Mouse (Mus musculus) adrenal gland, adult (tissue): ENCODE data around the gene Chrnb1.

Source experiments
- DNase-seq, 2 experiments: peaks; one replicate each; pipeline ENCODE4 v3.0.0; 2022 to 2023; ENCODE audit warnings: low spot score in 1 of 2; ENCODE audit not compliant: inconsistent age in 2 of 2

Chrnb1 gene

DNA sequence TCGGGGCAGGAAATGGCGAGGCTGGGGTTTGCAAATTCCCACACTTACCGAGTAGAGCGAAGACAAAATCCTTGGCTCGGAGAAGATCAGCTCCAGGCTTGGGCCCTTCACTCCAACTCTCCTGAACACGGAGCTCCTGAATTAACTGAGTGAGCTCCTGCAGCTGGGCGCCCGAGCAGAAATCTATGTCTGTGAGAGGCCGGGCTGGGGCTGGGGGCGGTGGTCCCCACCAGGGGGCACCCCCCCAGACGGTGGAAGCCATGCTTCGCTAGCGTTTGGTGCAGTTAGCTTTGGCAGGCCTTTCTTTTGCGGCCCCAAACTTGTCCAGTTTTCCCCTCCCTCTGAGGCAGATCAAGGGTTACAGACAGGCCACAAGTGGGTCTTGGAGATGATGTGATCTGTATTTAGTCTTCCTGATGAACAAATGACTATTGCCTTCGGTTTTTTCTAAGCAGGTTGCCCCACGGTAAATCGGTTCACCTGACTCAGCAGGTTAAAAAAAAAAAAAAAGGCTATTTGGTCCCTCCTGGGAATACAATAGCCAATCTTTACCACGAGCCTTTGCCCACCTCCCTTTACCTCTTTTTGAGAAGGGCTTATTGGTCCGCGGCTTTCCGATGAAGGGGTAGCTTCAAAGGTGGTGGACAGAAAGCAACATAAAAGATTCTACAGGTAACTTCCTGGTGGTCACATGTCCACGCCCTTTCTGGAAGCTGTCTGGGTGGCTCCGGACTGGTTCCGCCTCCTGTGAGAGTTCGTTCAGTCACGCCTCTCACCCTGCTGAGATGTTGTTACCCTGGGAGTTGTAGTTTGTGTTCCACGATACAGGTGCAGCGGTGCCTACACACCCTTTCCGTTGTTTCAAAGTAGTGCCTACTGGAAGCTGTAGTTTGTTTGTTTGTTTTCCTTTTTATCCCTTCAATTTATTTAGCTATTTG, 9.5 kb upstream of the Chrnb1 start, which contains the start of gene Tmem102:
TSS of gene Tmem102 (minus strand) at position 653 of the 938 bp plus-strand sequence.
- no peak for DNase-seq

- DNase-seq, result peak; percentile 63 to 68
These were observed 8.9 kb upstream of the Chrnb1 start for GRCm38 (mm10) chr11:69804652-69804940.

GRCm38 (mm10) chr11:69803786-69804651, 8.3 kb upstream of the Chrnb1 start:
- DNase-seq, result peak; percentile 89 to 93

DNA sequence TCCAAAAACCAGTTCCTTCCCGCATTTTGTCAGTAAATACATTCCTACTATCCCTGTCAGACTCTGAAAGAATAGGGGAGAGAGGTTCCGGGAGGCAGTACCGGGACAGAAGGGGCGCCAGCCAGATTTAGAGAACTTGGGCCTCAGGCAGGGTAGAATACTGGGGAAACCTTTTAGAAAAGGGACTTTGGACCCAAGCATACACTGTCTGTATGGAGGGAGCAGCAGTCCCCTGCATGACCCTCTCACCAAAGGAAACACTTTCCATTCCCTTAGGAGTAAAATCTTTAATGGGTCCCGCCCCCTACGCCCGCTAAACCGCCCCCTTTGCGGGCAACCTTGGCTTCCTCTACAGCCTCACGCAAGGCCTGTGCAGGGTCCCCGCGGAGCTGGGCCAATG, 7.6 kb upstream of the Chrnb1 start:
- DNase-seq, result no peak

DNA sequence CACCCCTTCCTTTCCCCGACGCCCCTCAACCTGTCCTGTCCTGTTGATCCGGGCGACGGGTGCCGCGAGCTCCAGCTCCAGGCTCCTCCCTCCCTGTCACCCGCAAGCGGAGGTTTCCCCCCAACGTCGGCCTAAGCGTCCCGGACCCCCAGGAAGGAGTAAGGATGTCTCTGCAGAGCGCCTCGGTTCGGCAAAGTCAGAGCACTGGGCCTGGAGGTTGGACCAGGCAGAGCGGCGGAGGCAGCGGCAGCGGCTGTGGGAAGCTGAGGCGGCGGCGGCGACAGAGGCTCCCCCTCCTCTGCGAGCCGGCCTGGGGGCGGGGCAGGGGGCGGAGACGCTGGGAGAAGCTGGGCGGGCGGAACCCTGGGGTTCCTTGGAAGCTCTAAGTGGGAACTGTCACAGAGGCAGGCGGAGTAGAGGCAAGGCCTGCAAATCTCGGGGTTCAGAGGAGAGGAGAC, 6.9 kb upstream of the Chrnb1 start:
- peak; percentile 93 to 96 for DNase-seq

DNA sequence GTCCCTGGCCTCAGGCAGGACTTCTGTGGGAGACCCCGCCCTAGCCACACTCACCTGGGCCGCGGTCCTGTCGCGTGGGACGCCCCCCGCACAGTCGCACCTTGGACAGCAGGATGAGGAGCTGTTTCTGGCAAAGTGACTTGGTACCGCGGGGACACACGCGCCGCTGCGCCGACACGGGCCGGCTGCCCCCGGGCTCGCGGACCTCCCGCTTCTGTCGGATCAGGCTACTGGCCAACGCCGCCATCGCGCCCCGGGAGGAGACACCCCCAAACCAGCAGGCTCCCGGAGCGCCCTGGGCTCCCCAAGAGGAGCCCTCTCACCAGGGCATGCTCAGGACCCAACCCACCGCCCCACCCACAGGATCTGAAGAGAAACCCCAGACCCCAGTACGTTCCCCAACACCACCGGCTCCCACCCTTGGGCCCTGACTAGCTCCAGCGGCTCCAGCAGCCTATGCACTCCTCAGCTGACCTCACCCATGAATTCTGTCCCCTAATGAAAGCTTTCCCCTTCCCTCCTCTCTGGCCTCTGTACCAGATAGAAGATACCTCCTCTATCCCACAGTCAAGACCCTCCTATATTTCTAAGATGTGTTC, 5.7 kb upstream of the Chrnb1 start, which contains the start of gene Fgf11:
TSS of gene Fgf11 (minus strand) at position 479 of the 599 bp plus-strand sequence.
- DNase-seq, result peak in 1 of 2 experiments; percentile 50

GRCm38 (mm10) chr11:69800392-69801197, 4.9 kb upstream of the Chrnb1 start:
- peak; percentile 77 to 78 for DNase-seq

- peak; percentile 61 to 62 for DNase-seq
These were observed 4.3 kb upstream of the Chrnb1 start for GRCm38 (mm10) chr11:69800138-69800391.

GRCm38 (mm10) chr11:69799394-69800137, 3.8 kb upstream of the Chrnb1 start:
- peak; percentile 50 to 66 for DNase-seq

DNA sequence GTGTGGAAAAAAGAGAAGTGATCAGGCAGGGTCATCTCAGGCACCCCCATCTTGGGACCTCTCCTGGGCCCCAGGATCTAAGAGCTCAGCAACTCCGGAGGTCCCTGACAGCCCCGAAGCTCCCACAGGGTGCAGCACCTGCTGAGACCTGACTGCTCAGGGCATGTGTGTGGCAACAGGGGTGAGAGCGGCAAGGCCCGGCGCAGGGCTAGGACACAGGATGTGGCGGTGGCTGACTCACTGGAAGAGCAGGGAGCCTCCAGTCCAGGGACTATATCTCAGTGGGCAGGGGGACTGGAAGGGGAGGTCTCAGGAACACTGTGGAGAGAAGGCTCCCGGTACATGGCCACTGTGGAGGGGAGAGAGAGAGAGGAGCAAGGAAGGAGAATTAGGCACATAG, 2.2 kb upstream of the Chrnb1 start:
- no peak for DNase-seq

DNA sequence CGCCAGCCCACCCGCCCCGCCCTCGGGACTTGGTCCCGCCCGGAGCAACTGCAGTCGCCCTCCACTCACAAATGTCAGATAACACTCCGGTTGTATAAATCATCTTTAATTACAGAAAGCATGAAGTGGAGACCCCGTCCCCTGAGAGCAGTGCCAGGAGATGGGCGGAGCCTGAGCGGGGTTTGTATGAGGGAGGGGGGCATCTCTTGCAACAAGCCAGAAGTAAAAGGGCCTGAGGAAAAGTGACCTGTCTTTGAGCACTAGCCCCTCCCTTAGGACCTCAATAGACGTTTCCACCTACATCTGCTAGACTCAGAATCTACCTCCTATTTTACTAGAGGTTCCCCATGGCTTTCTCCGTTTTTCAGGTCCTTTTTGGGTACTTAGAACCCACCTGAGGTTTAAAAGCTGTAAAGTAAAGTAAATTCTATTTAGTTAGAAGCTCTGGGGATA, 266 bp upstream of the Chrnb1 start:
- DNase-seq, result no peak

- no peak for DNase-seq
These were observed 2.3 kb downstream of the Chrnb1 start for GRCm38 (mm10) chr11:69793429-69793828.

- no peak for DNase-seq
These were observed 4.3 kb downstream of the Chrnb1 start for GRCm38 (mm10) chr11:69791420-69791819.

GRCm38 (mm10) chr11:69789431-69789830, 6.3 kb downstream of the Chrnb1 start:
- peak; percentile 82 to 84 for DNase-seq

- no peak for DNase-seq
These were observed 8.4 kb downstream of the Chrnb1 start for GRCm38 (mm10) chr11:69787306-69787705.

- peak; percentile 42 to 77 for DNase-seq
These were observed 10.9 kb downstream of the Chrnb1 start for GRCm38 (mm10) chr11:69784793-69785272.

- no peak for DNase-seq
These were observed 13.9 kb downstream of the Chrnb1 start for GRCm38 (mm10) chr11:69781828-69782227.

DNA sequence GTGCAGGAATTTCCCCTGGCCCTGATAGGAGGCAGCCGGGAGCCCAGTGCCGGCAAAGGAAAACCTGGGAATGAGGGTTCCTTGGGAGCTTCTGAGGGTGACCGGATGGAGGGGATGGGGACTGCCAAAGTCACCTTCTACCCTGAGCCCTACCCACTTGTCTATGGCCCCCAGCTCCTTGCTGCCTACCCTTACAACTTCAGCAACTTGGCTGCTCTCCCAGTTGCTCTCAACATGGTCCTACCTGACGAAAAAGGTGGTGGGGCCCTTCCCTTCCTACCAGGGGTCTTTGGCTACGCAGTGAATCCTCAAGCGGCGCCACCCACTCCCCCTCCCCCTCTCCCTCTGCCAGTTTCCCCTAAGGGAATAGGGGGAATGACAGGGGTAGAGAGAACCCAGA, 16.8 kb downstream of the Chrnb1 start:
- DNase-seq, result no peak

- no peak for DNase-seq
These were observed 17.3 kb downstream of the Chrnb1 start for GRCm38 (mm10) chr11:69778258-69778982.
